Mouse (Mus musculus): ENCODE results near the gene Lgr4. TPM values are rescaled to one million over a fixed set of nuclear protein-coding genes. Genes with fewer than 3 reads are reported as not detected.
A peak's percentile ranks its signal among the peaks of the same experiment; 100 is the strongest.

The Lgr4 gene
- polyA plus RNA-seq, 2 experiments: 3.0 to 3.9 TPM

DNA sequence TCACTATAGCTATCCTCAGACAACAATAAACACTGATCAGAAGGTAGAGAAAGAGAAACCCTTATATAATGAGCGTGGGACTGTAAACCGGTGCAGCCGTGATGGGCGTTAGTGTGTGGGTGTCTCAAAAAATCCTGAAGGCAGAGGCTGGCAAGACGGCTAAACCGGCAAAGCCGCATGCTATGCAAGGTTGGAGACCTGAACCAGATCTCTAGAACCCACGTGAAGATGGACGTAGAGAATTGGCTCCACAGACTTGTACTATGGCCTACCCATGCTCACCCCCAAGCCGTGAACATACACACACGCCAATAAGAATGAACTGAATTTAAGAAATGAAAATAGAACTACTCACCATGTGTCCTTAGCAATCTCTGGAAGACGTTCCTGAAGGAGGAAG lies 4.7 kb upstream of the Lgr4 start:
- Histone ChIP-seq H3K9me3 (ENCODE audit: control insufficient read depth, low read length) (no peaks in the 10 kb centered on the region), H3K36me3 (replicated peaks; ENCODE audit: control insufficient read depth, insufficient read depth, low read depth) (no peaks in the 10 kb centered on the region), H3K27me3 (ENCODE audit: control insufficient read depth, insufficient read depth, low read length) (no peaks in the 10 kb centered on the region), H3K4me2 (ENCODE audit: low read depth) (no peak overlapping the region), H3K4me1 (replicated peaks; ENCODE audit: control insufficient read depth in 2 of 2, insufficient read depth in 2 of 2, low read length in 1 of 2) (peaks cover 0 to 4% of the 10 kb centered on the region in 2 experiments; a peak in 3 of 4 replicates), H3K9ac (replicated peaks) (no peak overlapping the region), H3K27ac (no peak overlapping the region), H3K4me3 (ENCODE audit: insufficient read depth in 1 of 2, low read depth in 2 of 2, low read length in 2 of 2) (no peak overlapping the region)
- no peak for TF ChIP-seq CTCF (IDR thresholded peaks at IDR 0.05; ENCODE audit: low read depth)
- WGBS (ENCODE audit: insufficient replicate concordance): 58% methylated on average over 12 of the region's 12 CpGs
- DNase-seq (ENCODE audit: low read depth in 3 of 3, low spot score in 3 of 3) (no peak), ATAC-seq (ENCODE audit: insufficient read depth) (no peak)

GRCm38 (mm10) chr2:109913241-109913640 lies 4.2 kb upstream of the Lgr4 start:
- Histone ChIP-seq H3K27ac (no peak overlapping the region), H3K4me2 (ENCODE audit: low read depth) (no peak overlapping the region), H3K4me1 (replicated peaks; ENCODE audit: control insufficient read depth in 2 of 2, insufficient read depth in 2 of 2, low read length in 1 of 2) (peaks cover 0 to 4% of the 10 kb centered on the region in 2 experiments; a peak in 3 of 4 replicates), H3K36me3 (replicated peaks; ENCODE audit: control insufficient read depth, insufficient read depth, low read depth) (no peaks in the 10 kb centered on the region), H3K9ac (replicated peaks) (no peak overlapping the region), H3K9me3 (ENCODE audit: control insufficient read depth, low read length) (no peaks in the 10 kb centered on the region), H3K4me3 (ENCODE audit: insufficient read depth in 1 of 2, low read depth in 2 of 2, low read length in 2 of 2) (no peak overlapping the region), H3K27me3 (ENCODE audit: control insufficient read depth, insufficient read depth, low read length) (no peaks in the 10 kb centered on the region)
- DNase-seq (ENCODE audit: low read depth in 3 of 3, low spot score in 3 of 3): no peak
- TF ChIP-seq CTCF (IDR thresholded peaks at IDR 0.05; ENCODE audit: low read depth) (no peak), EP300 (IDR thresholded peaks at IDR 0.05; ENCODE audit: low read depth) (no peak)
- 27% methylated on average over 8 of the region's 8 CpGs for WGBS (ENCODE audit: insufficient replicate concordance)
- no peak for ATAC-seq (ENCODE audit: insufficient read depth)

GRCm38 (mm10) chr2:109914601-109915000 lies 2.8 kb upstream of the Lgr4 start:
- TF ChIP-seq EP300 (IDR thresholded peaks at IDR 0.05; ENCODE audit: low read depth): no peak
- no peak overlapping the region for H3K4me3 ChIP-seq (ENCODE audit: insufficient read depth in 1 of 2, low read depth in 2 of 2, low read length in 2 of 2)
- DNase-seq (ENCODE audit: low read depth in 3 of 3, low spot score in 3 of 3) (no peak), ATAC-seq (ENCODE audit: insufficient read depth) (no peak)
- no peaks in the 10 kb centered on the region for H3K36me3 ChIP-seq (replicated peaks; ENCODE audit: control insufficient read depth, insufficient read depth, low read depth)
- H3K9ac ChIP-seq (replicated peaks): no peak overlapping the region
- H3K4me2 ChIP-seq (ENCODE audit: low read depth): no peak overlapping the region
- peaks cover 8 to 14% of the 10 kb centered on the region in 2 experiments for H3K4me1 ChIP-seq (replicated peaks; ENCODE audit: control insufficient read depth in 2 of 2, insufficient read depth in 2 of 2, low read length in 1 of 2)
- no peaks in the 10 kb centered on the region for H3K27me3 ChIP-seq (ENCODE audit: control insufficient read depth, insufficient read depth, low read length)
- H3K27ac ChIP-seq: no peak overlapping the region
- H3K9me3 ChIP-seq (ENCODE audit: control insufficient read depth, low read length): no peaks in the 10 kb centered on the region

GRCm38 (mm10) chr2:109916782-109917495 lies 508 bp upstream of the Lgr4 start:
- WGBS (ENCODE audit: insufficient replicate concordance): 6% methylated on average over 11 of the region's 11 CpGs
- no peak for DNase-seq (ENCODE audit: low read depth in 3 of 3, low spot score in 3 of 3)
- Histone ChIP-seq H3K27ac (no peak overlapping the region), H3K27me3 (ENCODE audit: control insufficient read depth, insufficient read depth, low read length) (no peaks in the 10 kb centered on the region), H3K4me3 (ENCODE audit: insufficient read depth in 1 of 2, low read depth in 2 of 2, low read length in 2 of 2) (peak overlapping the region; percentile 47 to 84), H3K9ac (replicated peaks) (peak overlapping the region; percentile 43), H3K9me3 (ENCODE audit: control insufficient read depth, low read length) (no peaks in the 10 kb centered on the region), H3K4me1 (replicated peaks; ENCODE audit: control insufficient read depth in 2 of 2, insufficient read depth in 2 of 2, low read length in 1 of 2) (peaks cover 20 to 28% of the 10 kb centered on the region in 2 experiments), H3K4me2 (ENCODE audit: low read depth) (peak overlapping the region; percentile 97), H3K36me3 (replicated peaks; ENCODE audit: control insufficient read depth, insufficient read depth, low read depth) (no peaks in the 10 kb centered on the region)
- TF ChIP-seq EP300 (IDR thresholded peaks at IDR 0.05; ENCODE audit: low read depth) (no peak), CTCF (IDR thresholded peaks at IDR 0.05; ENCODE audit: low read depth) (no peak)
- peak; percentile 0; the same call in 1 of the 2 replicates for ATAC-seq (ENCODE audit: insufficient read depth)

DNA sequence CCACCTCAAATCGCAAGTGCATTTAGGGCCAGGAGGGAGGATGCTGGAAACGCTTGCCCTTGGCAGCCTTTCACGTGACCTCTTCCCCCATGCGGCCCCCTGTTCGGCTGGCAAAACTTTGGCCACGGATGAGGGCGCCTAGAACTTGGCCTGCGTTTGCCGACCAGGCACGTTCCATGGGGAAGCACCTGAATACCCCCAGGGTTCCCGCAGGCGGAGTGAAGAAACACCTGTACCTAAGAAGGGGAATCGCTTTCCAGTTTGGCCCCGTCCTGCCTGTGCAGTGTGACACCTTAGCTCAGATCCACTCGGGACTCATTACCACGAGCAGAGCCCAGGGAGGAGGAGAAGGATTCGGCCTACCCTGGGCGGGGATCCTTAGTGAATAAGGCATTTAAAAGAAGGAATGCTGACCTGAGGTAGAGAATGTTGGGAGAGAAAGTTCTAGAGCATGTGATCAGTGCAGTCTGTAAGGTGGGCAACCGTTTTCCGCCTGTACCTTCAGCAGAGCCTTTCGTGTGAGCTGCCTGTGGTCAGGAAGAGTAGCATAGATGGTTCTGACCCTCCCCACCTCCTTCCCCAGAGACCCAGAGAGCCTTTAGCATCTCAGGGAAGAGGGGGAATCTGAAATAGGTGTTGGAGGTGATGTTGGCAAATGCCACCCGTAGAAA lies 1.3 kb downstream of the Lgr4 start:
- Histone ChIP-seq H3K9ac (replicated peaks) (peak overlapping the region; percentile 80), H3K36me3 (replicated peaks; ENCODE audit: control insufficient read depth, insufficient read depth, low read depth) (no peaks in the 10 kb centered on the region), H3K4me3 (ENCODE audit: insufficient read depth in 1 of 2, low read depth in 2 of 2, low read length in 2 of 2) (peak overlapping the region; percentile 56 to 84), H3K4me1 (replicated peaks; ENCODE audit: control insufficient read depth in 2 of 2, insufficient read depth in 2 of 2, low read length in 1 of 2) (peaks cover 20 to 28% of the 10 kb centered on the region in 2 experiments), H3K27ac (no peak overlapping the region), H3K27me3 (ENCODE audit: control insufficient read depth, insufficient read depth, low read length) (no peaks in the 10 kb centered on the region), H3K9me3 (ENCODE audit: control insufficient read depth, low read length) (no peaks in the 10 kb centered on the region), H3K4me2 (ENCODE audit: low read depth) (peak overlapping the region; percentile 97)
- TF ChIP-seq EP300 (IDR thresholded peaks at IDR 0.05; ENCODE audit: low read depth) (no peak), CTCF (IDR thresholded peaks at IDR 0.05; ENCODE audit: low read depth) (no peak)
- ATAC-seq (ENCODE audit: insufficient read depth): no peak
- 17% methylated on average over 22 of the region's 22 CpGs for WGBS (ENCODE audit: insufficient replicate concordance)
- DNase-seq (ENCODE audit: low read depth in 3 of 3, low spot score in 3 of 3): no peak
